Mouse (Mus musculus): ENCODE measurements at regions not wholly inside any gene's neighbourhood (a gene's known extent, or its start where the extent isn't known, plus 50 kb on each side); places are given as distances from the start of the nearest gene placed in this dataset.

DNA sequence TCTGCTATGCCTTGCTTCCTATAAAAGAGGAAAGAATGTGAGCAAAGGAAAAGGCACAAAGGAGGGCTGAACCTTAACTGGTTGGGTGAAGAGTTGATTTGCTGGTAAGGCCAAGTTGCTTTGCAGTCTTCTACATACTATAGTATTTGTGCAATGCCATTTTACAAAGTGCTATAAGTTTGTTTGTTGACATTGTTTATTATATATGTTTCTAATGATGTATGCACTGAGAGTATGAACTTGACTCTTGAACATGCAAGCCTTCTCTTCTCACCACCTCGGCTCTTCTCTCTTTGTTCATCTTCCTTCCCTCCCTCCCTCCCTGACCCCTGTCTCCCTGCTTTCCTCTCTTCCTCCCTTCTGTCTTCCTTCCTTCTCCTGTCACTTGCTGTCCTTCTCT lies 135.9 kb upstream of the 1700056E22Rik start:
- TF ChIP-seq POLR2A (IDR thresholded peaks at IDR 0.05; ENCODE audit: insufficient read depth, low read length): no peak
- TF ChIP-seq CTCF (IDR thresholded peaks at IDR 0.05; ENCODE audit: low read depth, low read length): no peak

All from ES-Bruce4 (cell line).